Mouse (Mus musculus) megakaryocyte, embryonic 14.5 days (primary cell): Measurements from ENCODE around the gene Mylpf. TPM values are rescaled to one million over a fixed set of nuclear protein-coding genes. Genes with fewer than 3 reads are reported as not detected.

Source experiments
- H3K27me3 ChIP-seq: replicated peaks from 2 replicates; pipeline ENCODE3; 2012; ENCODE audit warnings: inconsistent platforms
- H3K36me3 ChIP-seq: replicated peaks from 2 replicates; pipeline ENCODE3; 2012; ENCODE audit warnings: low read length, inconsistent platforms, mixed read lengths
- H3K4me1 ChIP-seq: 2 replicates; pipeline ENCODE4 v1.6.1; 2012; ENCODE audit warnings: inconsistent platforms
- H3K4me3 ChIP-seq: replicated peaks from 2 replicates; pipeline ENCODE3; 2012; ENCODE audit warnings: moderate library complexity, mild to moderate bottlenecking, inconsistent platforms
- H3K9me3 ChIP-seq: 2 replicates; pipeline ENCODE4 v1.6.1; 2012; ENCODE audit warnings: inconsistent platforms
- FLI1 ChIP-seq: IDR thresholded peaks from 2 replicates; pipeline ENCODE4 v1.6.1; 2012; ENCODE audit warnings: low read length, inconsistent platforms, mixed read lengths
- GATA1 ChIP-seq: IDR thresholded peaks from 3 replicates; pipeline ENCODE4 v1.6.1; 2012; ENCODE audit warnings: mixed read lengths, low read length, inconsistent platforms, borderline replicate concordance
- polyA plus RNA-seq: library from polyadenylated mRNA; stranded (reverse); fragments of >175 nt; gene quantifications from 2 replicates; pipeline ENCODE4 v1.2.3, GENCODE M21; 2012; ENCODE audit warnings: low replicate concordance; ENCODE audit not compliant: insufficient read depth

Gene Mylpf
- polyA plus RNA-seq, 1 experiment, result 4.7 TPM

DNA sequence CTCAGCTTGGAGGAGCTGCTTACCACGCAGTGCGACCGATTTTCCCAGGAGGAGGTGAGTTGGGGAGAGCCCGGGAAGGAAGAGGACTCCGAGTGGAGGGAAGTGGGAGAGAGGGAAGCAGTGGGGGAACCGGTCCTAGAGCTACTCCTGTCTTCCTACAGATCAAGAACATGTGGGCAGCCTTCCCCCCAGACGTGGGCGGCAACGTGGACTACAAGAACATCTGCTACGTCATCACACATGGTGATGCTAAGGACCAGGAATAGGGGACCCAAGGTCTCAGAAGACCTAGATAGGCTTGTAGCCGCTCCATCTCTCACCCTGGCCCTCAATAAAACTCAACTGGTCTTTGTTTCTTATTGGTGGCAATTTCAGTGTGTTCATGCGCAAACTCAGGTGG lies 5.2 kb downstream of the Mylpf start:
- Histone ChIP-seq H3K27me3 (no peaks in the 10 kb centered on the region), H3K4me1 (peaks cover 99% of the 10 kb centered on the region), H3K4me3 (no peak overlapping the region), H3K9me3 (no peaks in the 10 kb centered on the region), H3K36me3 (peaks cover 39% of the 10 kb centered on the region)
- TF ChIP-seq FLI1, result no peak
- TF ChIP-seq GATA1, result no peak

DNA sequence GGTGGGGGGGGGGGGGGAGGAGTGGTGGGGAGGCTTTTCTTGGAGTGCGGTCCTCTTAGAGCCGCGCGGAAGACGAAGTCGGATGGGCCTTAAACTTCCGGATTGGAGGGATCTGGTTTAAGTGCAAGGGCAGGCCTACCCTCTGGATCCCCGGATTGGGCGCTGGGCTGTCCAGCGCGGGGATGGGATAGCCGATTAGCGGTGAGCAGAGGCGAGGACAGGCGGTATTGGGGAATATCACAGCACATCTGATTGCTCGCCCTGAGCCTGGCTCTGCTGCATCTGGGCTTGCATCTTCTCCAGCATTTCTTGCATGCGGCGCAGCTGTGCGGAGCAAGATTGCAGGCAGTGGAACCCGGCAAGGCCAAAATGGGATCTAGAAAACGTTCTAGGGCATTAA lies 5.8 kb downstream of the Mylpf start:
- Histone ChIP-seq H3K4me1 (peaks cover 100% of the 10 kb centered on the region), H3K9me3 (no peaks in the 10 kb centered on the region), H3K27me3 (no peaks in the 10 kb centered on the region), H3K4me3 (no peak overlapping the region), H3K36me3 (peaks cover 39% of the 10 kb centered on the region)
- TF ChIP-seq GATA1, result no peak
- no peak for TF ChIP-seq FLI1

DNA sequence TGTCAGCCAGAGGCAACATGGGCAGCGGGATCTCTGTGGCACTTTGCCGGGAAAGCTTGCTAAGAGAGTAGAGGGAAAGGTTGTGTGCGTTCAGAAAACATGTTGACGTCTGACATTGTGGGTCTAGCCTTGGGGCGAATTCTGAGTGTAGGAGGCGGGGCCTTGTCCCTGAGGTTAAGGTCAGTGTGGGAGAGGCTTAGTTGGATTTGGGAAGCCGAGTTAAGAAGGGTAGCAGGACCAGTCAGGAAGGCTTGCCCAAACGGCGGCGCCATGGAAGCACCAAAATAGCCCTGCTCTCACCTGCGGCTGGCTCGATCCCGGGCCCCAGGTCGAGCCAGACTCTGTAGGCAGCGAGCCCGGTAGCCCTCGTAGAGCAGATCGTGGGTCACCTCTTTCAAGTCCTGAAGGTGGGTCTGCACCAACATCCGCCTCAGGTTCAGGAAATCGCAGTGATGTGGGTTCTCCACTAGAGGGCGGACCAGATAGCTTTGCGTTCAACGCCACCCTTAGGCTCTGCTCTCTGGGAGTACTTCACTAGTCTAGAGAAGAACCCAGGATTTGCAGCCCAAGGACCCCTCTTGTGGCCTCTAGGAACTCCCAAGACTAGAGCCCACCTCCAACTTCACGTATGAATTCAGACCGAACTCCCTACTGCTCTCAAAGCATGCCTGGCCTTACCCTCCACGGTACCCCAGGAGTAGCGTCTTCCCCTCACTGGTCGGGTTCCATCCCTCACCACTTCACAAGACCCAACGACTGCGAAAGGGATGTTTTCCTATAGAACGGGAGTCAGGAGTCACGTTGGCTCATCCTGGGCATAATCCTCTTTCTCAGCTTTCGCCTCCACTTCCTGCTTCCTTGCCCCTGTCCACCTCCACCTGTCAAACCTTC lies 6.5 kb downstream of the Mylpf start:
- Histone ChIP-seq H3K9me3 (no peaks in the 10 kb centered on the region), H3K4me3 (peak overlapping the region; percentile 53), H3K36me3 (peaks cover 39% of the 10 kb centered on the region), H3K4me1 (peaks cover 98% of the 10 kb centered on the region), H3K27me3 (no peaks in the 10 kb centered on the region)
- TF ChIP-seq FLI1 (no peak), GATA1 (no peak)

DNA sequence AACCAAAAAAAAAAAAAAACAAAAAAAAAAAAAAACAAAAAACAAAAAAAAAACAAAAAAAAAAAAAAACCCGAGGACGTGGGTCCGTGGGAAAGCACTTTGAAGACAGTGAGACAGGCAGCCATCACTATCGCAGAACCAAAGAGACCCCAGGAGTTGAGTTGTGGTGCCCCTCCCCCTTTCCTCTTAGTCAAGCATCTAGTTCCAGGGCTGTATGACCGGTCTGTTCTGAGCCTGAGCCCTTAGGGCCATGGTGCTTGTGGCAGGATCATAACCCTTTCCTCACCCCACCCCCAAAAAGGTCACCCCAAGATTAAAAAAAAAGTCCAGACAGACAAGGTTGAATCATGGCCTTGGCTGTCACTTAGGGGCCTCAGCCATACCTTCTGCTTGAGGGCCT lies 7.6 kb downstream of the Mylpf start:
- Histone ChIP-seq H3K4me1 (peaks cover 98% of the 10 kb centered on the region), H3K9me3 (no peaks in the 10 kb centered on the region), H3K27me3 (no peaks in the 10 kb centered on the region), H3K36me3 (peaks cover 39% of the 10 kb centered on the region), H3K4me3 (peak overlapping the region; percentile 38)
- TF ChIP-seq GATA1, result no peak
- TF ChIP-seq FLI1, result no peak

DNA sequence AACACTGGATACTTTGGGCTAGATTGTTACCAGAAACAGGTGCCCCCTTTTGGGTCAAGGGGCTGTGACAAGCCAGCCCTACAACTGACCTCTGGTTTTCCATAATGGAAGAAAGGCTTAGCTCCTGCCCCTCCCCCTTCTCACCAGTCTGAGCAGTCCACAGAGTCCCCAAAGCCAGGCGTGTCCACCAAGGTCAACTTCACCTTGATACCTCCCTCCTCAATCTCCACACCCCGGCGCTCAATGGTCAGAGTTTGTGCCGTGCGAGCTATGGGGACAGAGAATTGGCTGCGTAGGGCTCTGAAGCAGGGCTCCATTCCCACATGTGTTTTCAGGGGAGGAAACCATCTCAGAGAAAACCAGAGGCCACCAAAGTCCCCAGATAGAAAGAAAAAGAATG lies 8.8 kb downstream of the Mylpf start:
- peak overlapping the region; percentile 86 for H3K4me3 ChIP-seq
- peaks cover 5% of the 10 kb centered on the region; the same call in 1 of the 2 replicates for H3K9me3 ChIP-seq
- TF ChIP-seq FLI1, result no peak
- TF ChIP-seq GATA1, result no peak
- peaks cover 94% of the 10 kb centered on the region for H3K4me1 ChIP-seq
- no peaks in the 10 kb centered on the region for H3K27me3 ChIP-seq
- peaks cover 44% of the 10 kb centered on the region for H3K36me3 ChIP-seq

DNA sequence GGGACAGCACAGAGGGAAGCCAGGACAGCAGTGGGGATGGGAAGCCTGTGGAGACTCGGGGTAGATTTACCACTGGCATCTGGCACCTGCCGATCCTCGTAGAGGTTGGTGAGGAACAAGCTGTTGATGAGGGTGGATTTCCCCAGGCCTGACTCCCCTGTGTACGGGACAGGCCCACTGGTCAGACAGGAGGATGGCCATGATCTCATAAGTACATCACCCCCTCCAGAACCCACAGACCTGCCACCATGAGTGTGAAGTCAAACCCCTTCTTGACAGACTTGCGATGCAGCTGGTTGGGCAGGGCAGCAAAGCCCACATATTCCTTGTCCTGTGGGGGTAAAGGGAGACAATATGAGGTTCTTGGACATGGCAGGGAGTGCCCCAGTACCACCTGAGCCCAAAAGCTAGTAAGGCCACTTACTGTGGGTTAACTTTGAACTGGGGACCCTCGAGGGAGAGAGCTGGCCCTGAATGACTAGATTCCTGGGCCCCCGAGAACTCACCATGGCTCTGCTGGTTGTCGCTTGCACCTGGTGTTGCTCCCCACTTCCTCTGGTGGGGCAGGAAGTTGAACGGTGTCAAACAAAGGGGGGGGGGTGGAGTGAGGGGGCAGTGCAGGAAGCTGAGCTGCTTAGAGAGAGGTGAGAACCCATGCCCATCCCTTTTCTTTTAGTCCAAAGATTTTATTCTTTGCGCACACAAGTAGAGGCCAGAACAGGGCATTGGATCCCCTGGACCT lies 9.4 kb downstream of the Mylpf start:
- Histone ChIP-seq H3K9me3 (peaks cover 5% of the 10 kb centered on the region; the same call in 1 of the 2 replicates), H3K36me3 (peaks cover 38% of the 10 kb centered on the region), H3K4me1 (peaks cover 94% of the 10 kb centered on the region), H3K4me3 (peak overlapping the region; percentile 86), H3K27me3 (no peaks in the 10 kb centered on the region)
- TF ChIP-seq FLI1 (no peak), GATA1 (no peak)

DNA sequence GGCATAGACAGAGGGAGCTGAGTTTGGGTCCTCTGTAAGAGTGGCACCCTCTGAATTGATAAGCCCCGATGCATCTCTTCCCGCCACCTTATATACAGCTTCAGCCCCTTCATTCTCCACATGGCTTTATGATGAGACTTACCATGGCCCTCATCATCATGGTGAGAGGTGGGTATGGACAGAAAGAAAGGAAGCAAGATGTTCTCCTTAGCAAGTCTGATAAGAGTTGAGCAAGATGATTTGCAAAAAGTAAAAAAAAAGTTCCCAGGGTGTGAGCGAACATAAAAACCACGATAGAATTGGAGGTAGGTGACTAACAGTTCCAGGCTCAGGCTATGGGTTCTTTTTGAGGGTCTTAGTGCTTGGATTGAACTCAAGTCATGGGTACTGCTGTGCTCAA lies 10.0 kb downstream of the Mylpf start:
- Histone ChIP-seq H3K4me1 (peaks cover 94% of the 10 kb centered on the region), H3K4me3 (peak overlapping the region; percentile 86)
- no peak for TF ChIP-seq FLI1
- no peak; the same call in 2 of the 3 replicates for TF ChIP-seq GATA1

DNA sequence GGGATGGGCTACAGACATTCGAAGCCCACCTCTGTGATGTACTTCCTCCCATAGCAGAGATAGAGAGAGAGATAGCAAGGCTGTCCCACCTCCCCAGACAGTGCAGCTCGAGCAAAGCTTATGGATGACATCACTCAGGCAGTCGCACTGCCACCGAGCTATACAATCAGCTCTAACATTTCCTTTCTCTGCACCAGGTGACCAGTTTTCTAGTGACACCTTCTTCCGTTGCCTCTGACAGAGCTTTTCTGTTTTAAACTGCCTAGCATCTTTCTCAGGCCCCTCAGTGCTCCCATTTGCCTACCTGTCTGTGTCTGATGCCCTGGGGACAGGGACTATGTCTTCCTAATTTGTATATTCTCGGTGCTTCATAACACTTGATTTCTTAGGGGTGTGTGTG lies 11.8 kb downstream of the Mylpf start:
- peaks cover 93% of the 10 kb centered on the region for H3K4me1 ChIP-seq
- H3K27me3 ChIP-seq, result no peaks in the 10 kb centered on the region
- H3K36me3 ChIP-seq, result peaks cover 16% of the 10 kb centered on the region
- peaks cover 5% of the 10 kb centered on the region; the same call in 1 of the 2 replicates for H3K9me3 ChIP-seq
- H3K4me3 ChIP-seq, result no peak overlapping the region
- TF ChIP-seq FLI1 (no peak), GATA1 (no peak)

More for the DNA sequence above, 10.0 kb downstream of the Mylpf start:
- peaks cover 5% of the 10 kb centered on the region; the same call in 1 of the 2 replicates for H3K9me3 ChIP-seq
- no peaks in the 10 kb centered on the region for H3K27me3 ChIP-seq
- H3K36me3 ChIP-seq, result peaks cover 33% of the 10 kb centered on the region

DNA sequence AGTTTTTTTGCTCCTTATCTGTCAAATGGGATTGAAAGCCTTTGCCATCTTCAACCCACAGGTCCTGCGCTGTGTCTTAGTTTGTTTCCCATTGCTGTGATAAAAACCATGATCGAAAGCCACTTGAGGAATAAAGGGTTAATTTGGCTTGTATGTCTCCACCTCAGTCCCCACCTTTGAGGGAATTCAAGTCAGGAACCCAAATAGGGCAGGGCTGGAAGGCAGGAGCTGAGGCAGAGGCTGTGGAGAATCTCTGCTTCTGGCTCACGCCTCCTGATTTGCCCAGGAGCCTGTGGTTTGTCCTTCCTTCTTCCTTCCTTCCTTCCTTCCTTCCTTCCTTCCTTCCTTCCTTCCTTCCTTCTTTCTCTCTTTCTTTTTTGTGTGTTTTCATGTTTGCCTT lies 14.4 kb downstream of the Mylpf start:
- no peaks in the 10 kb centered on the region for H3K27me3 ChIP-seq
- H3K4me3 ChIP-seq, result no peak overlapping the region
- TF ChIP-seq GATA1 (no peak), FLI1 (no peak)
- H3K9me3 ChIP-seq, result peaks cover 5% of the 10 kb centered on the region; the same call in 1 of the 2 replicates
- H3K36me3 ChIP-seq, result peaks cover 5% of the 10 kb centered on the region
- H3K4me1 ChIP-seq, result peaks cover 93% of the 10 kb centered on the region
